Mouse (Mus musculus) CD8-positive naive resting alpha-beta T cell, adult 57 days (primary cell): Measurements from ENCODE around the gene Mitd1. TPM values are rescaled to one million over a fixed set of nuclear protein-coding genes. Genes with fewer than 3 reads are reported as not detected.

ENCODE experiments used
- total RNA-seq: library from RNA; stranded (reverse); gene quantifications from one replicate; pipeline ENCODE4 v1.2.4, GENCODE M21; 2023

The Mitd1 gene
- 31.6 TPM for total RNA-seq

GRCm38 (mm10) chr1:37890025-37890652, at the start of gene Mitd1, which contains the start of gene Mrpl30:
Gene Mitd1, minus strand, starts transcription at chr1:37890411.
Gene Mrpl30, plus strand, starts transcription at chr1:37890477.

GRCm38 (mm10) chr1:37916393-37916792, 26.2 kb upstream of the Mitd1 start, which contains the start of gene Lyg2:
Gene Lyg2, minus strand, starts transcription at chr1:37916493.

GRCm38 (mm10) chr1:37871704-37872103, 18.5 kb downstream of the Mitd1 start, which contains the start of gene Lipt1:
Gene Lipt1, plus strand, starts transcription at chr1:37871738.

DNA sequence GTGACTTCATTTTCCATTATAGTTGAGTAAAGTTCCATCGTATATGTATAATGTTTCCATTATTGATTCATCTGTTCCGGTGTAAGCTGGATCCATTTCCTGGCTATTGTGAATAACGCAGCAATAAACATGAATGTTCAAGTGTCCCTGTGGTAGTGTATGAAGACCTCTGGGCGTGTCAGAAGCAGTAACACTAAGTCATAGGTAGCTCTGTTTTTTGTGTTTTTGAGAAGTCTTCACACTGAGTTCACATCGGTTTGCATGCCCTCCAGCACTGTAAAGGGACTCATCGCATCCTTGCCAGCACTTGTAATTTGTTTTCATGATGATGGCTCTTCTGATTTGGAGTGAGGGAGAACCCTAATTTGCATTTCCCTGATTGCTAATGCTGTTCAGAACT, 23.9 kb downstream of the Mitd1 start, which contains the start of gene Tsga10:
Gene Tsga10 (minus strand): TSS at position 144 of the 400 bp plus-strand sequence.

Other genes with a start within 250 kb of the Mitd1 start
- gene 2010300C02Rik, start 170.3 kb downstream of the Mitd1 start, total RNA-seq, result 0.55 TPM
- 3.0 TPM for gene Tsga10, start 24.0 kb downstream of the Mitd1 start, total RNA-seq
- gene Lipt1, start 18.7 kb downstream of the Mitd1 start, total RNA-seq, result 2.8 TPM
- 146 TPM for gene Mrpl30, start 66 bp upstream of the Mitd1 start, total RNA-seq
- not detected for gene Lyg2, start 26.1 kb upstream of the Mitd1 start, total RNA-seq
- not detected for gene Lyg1, start 67.3 kb upstream of the Mitd1 start, total RNA-seq
- gene Txndc9, start 107.5 kb upstream of the Mitd1 start, total RNA-seq, result 74.5 TPM
- gene Eif5b, start 107.6 kb upstream of the Mitd1 start, total RNA-seq, result 49.0 TPM
- gene Rev1, start 239.4 kb upstream of the Mitd1 start, total RNA-seq, result 30.8 TPM